Mouse (Mus musculus): ENCODE measurements at regions not wholly inside any gene's neighbourhood (a gene's known extent, or its start where the extent isn't known, plus 50 kb on each side); places are given as distances from the start of the nearest gene placed in this dataset.
"Not testable (repeated sequence)": the region's sequence is repeated elsewhere in the genome, so short reads cannot be mapped to it uniquely, and the experiment has no call there.

GRCm38 (mm10) chr10:30295871-30296270, 95.5 kb upstream of the Cenpw start:
- no CpG with 5 or more reads among the region's 7 CpGs for WGBS

GRCm38 (mm10) chr10:30281666-30282065, 81.3 kb upstream of the Cenpw start:
- no peak overlapping the region for H3K27ac ChIP-seq (replicated peaks; ENCODE audit: low read depth, low read length)
- H3K36me3 ChIP-seq (ENCODE audit: control insufficient read depth, insufficient read depth, low read length): no peaks in the 10 kb centered on the region
- no peak for ATAC-seq (ENCODE audit: insufficient number of reproducible peaks, low FRiP score, low TSS enrichment, low read depth)
- H3K9me3 ChIP-seq (ENCODE audit: control insufficient read depth, low read length): no peaks in the 10 kb centered on the region
- WGBS: 88% methylated on average over 2 of the region's 2 CpGs
- H3K9ac ChIP-seq (ENCODE audit: low read length): no peak overlapping the region
- peaks cover 8% of the 10 kb centered on the region for H3K4me1 ChIP-seq (ENCODE audit: control insufficient read depth, insufficient read depth, low read length)
- DNase-seq (ENCODE audit: low spot score): no peak
- H3K27me3 ChIP-seq (ENCODE audit: control insufficient read depth, insufficient read depth, low read length): no peaks in the 10 kb centered on the region
- H3K4me3 ChIP-seq (ENCODE audit: low read depth, low read length): no peak overlapping the region
- H3K4me2 ChIP-seq (ENCODE audit: low read depth, severe bottlenecking): no peak overlapping the region

More at GRCm38 (mm10) chr10:30295871-30296270, 95.5 kb upstream of the Cenpw start:
- not testable (repeated sequence) for H3K27ac ChIP-seq (replicated peaks; ENCODE audit: low read depth, low read length); H3K9me3 ChIP-seq (ENCODE audit: control insufficient read depth, low read length); DNase-seq (ENCODE audit: low spot score); H3K27me3 ChIP-seq (ENCODE audit: control insufficient read depth, insufficient read depth, low read length); H3K4me1 ChIP-seq (ENCODE audit: control insufficient read depth, insufficient read depth, low read length); ATAC-seq (ENCODE audit: insufficient number of reproducible peaks, low FRiP score, low TSS enrichment, low read depth); H3K4me3 ChIP-seq (ENCODE audit: low read depth, low read length); H3K36me3 ChIP-seq (ENCODE audit: control insufficient read depth, insufficient read depth, low read length); H3K4me2 ChIP-seq (ENCODE audit: low read depth, severe bottlenecking); H3K9ac ChIP-seq (ENCODE audit: low read length)

GRCm38 (mm10) chr10:30280451-30280850, 80.1 kb upstream of the Cenpw start:
- no peak overlapping the region for H3K4me2 ChIP-seq (ENCODE audit: low read depth, severe bottlenecking)
- WGBS: 63% methylated on average over 1 of the region's 1 CpGs
- no peak overlapping the region for H3K27ac ChIP-seq (replicated peaks; ENCODE audit: low read depth, low read length)
- no peak for DNase-seq (ENCODE audit: low spot score)
- H3K9ac ChIP-seq (ENCODE audit: low read length): no peak overlapping the region
- no peaks in the 10 kb centered on the region for H3K27me3 ChIP-seq (ENCODE audit: control insufficient read depth, insufficient read depth, low read length)
- H3K4me3 ChIP-seq (ENCODE audit: low read depth, low read length): no peak overlapping the region
- H3K9me3 ChIP-seq (ENCODE audit: control insufficient read depth, low read length): no peaks in the 10 kb centered on the region
- peak; percentile 54; the same call in 1 of the 2 replicates for ATAC-seq (ENCODE audit: insufficient number of reproducible peaks, low FRiP score, low TSS enrichment, low read depth)
- peaks cover 8% of the 10 kb centered on the region for H3K4me1 ChIP-seq (ENCODE audit: control insufficient read depth, insufficient read depth, low read length)
- H3K36me3 ChIP-seq (ENCODE audit: control insufficient read depth, insufficient read depth, low read length): no peaks in the 10 kb centered on the region

GRCm38 (mm10) chr10:30279978-30280377, 79.6 kb upstream of the Cenpw start:
- ATAC-seq (ENCODE audit: insufficient number of reproducible peaks, low FRiP score, low TSS enrichment, low read depth) (peak; percentile 77; the same call in 1 of the 2 replicates), DNase-seq (ENCODE audit: low spot score) (peak; percentile 43)
- peaks cover 8% of the 10 kb centered on the region for H3K4me1 ChIP-seq (ENCODE audit: control insufficient read depth, insufficient read depth, low read length)
- no peak overlapping the region for H3K4me2 ChIP-seq (ENCODE audit: low read depth, severe bottlenecking)
- H3K36me3 ChIP-seq (ENCODE audit: control insufficient read depth, insufficient read depth, low read length): no peaks in the 10 kb centered on the region
- no peaks in the 10 kb centered on the region for H3K9me3 ChIP-seq (ENCODE audit: control insufficient read depth, low read length)
- H3K9ac ChIP-seq (ENCODE audit: low read length): no peak overlapping the region
- H3K27me3 ChIP-seq (ENCODE audit: control insufficient read depth, insufficient read depth, low read length): no peaks in the 10 kb centered on the region
- no peak overlapping the region for H3K4me3 ChIP-seq (ENCODE audit: low read depth, low read length)
- 14% methylated on average over 3 of the region's 3 CpGs for WGBS
- H3K27ac ChIP-seq (replicated peaks; ENCODE audit: low read depth, low read length): no peak overlapping the region

- H3K27ac ChIP-seq (replicated peaks; ENCODE audit: low read depth, low read length): no peak overlapping the region
- ATAC-seq (ENCODE audit: insufficient number of reproducible peaks, low FRiP score, low TSS enrichment, low read depth): no peak
- peaks cover 8% of the 10 kb centered on the region for H3K4me1 ChIP-seq (ENCODE audit: control insufficient read depth, insufficient read depth, low read length)
- no peaks in the 10 kb centered on the region for H3K9me3 ChIP-seq (ENCODE audit: control insufficient read depth, low read length)
- no peak for DNase-seq (ENCODE audit: low spot score)
- H3K36me3 ChIP-seq (ENCODE audit: control insufficient read depth, insufficient read depth, low read length): no peaks in the 10 kb centered on the region
- H3K4me2 ChIP-seq (ENCODE audit: low read depth, severe bottlenecking): no peak overlapping the region
- no peaks in the 10 kb centered on the region for H3K27me3 ChIP-seq (ENCODE audit: control insufficient read depth, insufficient read depth, low read length)
- H3K4me3 ChIP-seq (ENCODE audit: low read depth, low read length): no peak overlapping the region
- H3K9ac ChIP-seq (ENCODE audit: low read length): no peak overlapping the region
Measured at GRCm38 (mm10) chr10:30278987-30279386, 78.6 kb upstream of the Cenpw start.

- H3K9ac ChIP-seq (ENCODE audit: low read length): no peak overlapping the region
- H3K27me3 ChIP-seq (ENCODE audit: control insufficient read depth, insufficient read depth, low read length): no peaks in the 10 kb centered on the region
- DNase-seq (ENCODE audit: low spot score) (no peak), ATAC-seq (ENCODE audit: insufficient number of reproducible peaks, low FRiP score, low TSS enrichment, low read depth) (no peak)
- H3K9me3 ChIP-seq (ENCODE audit: control insufficient read depth, low read length): no peaks in the 10 kb centered on the region
- H3K4me1 ChIP-seq (ENCODE audit: control insufficient read depth, insufficient read depth, low read length): no peaks in the 10 kb centered on the region
- H3K36me3 ChIP-seq (ENCODE audit: control insufficient read depth, insufficient read depth, low read length): no peaks in the 10 kb centered on the region
- no peak overlapping the region for H3K4me2 ChIP-seq (ENCODE audit: low read depth, severe bottlenecking)
- no peak overlapping the region for H3K27ac ChIP-seq (replicated peaks; ENCODE audit: low read depth, low read length)
- no peak overlapping the region for H3K4me3 ChIP-seq (ENCODE audit: low read depth, low read length)
- WGBS: 82% methylated on average over 4 of the region's 4 CpGs
Measured at GRCm38 (mm10) chr10:30265129-30265528, 64.8 kb upstream of the Cenpw start.

GRCm38 (mm10) chr10:30259716-30260115, 59.4 kb upstream of the Cenpw start:
- WGBS: 84% methylated on average over 3 of the region's 3 CpGs
- DNase-seq (ENCODE audit: low spot score): no peak
- no peak for ATAC-seq (ENCODE audit: insufficient number of reproducible peaks, low FRiP score, low TSS enrichment, low read depth)

GRCm38 (mm10) chr10:30257889-30258288, 57.5 kb upstream of the Cenpw start:
- H3K27ac ChIP-seq (replicated peaks; ENCODE audit: low read depth, low read length): no peak overlapping the region
- H3K4me3 ChIP-seq (ENCODE audit: low read depth, low read length): no peak overlapping the region
- no peak overlapping the region for H3K4me2 ChIP-seq (ENCODE audit: low read depth, severe bottlenecking)
- no peak overlapping the region for H3K9ac ChIP-seq (ENCODE audit: low read length)
- no peaks in the 10 kb centered on the region for H3K27me3 ChIP-seq (ENCODE audit: control insufficient read depth, insufficient read depth, low read length)
- WGBS: 79% methylated on average over 4 of the region's 4 CpGs
- no peaks in the 10 kb centered on the region for H3K9me3 ChIP-seq (ENCODE audit: control insufficient read depth, low read length)
- DNase-seq (ENCODE audit: low spot score) (no peak), ATAC-seq (ENCODE audit: insufficient number of reproducible peaks, low FRiP score, low TSS enrichment, low read depth) (no peak)
- no peaks in the 10 kb centered on the region for H3K36me3 ChIP-seq (ENCODE audit: control insufficient read depth, insufficient read depth, low read length)
- no peaks in the 10 kb centered on the region for H3K4me1 ChIP-seq (ENCODE audit: control insufficient read depth, insufficient read depth, low read length)

More at GRCm38 (mm10) chr10:30259716-30260115, 59.4 kb upstream of the Cenpw start:
- Histone ChIP-seq H3K27me3 (ENCODE audit: control insufficient read depth, insufficient read depth, low read length) (no peaks in the 10 kb centered on the region), H3K4me1 (ENCODE audit: control insufficient read depth, insufficient read depth, low read length) (no peaks in the 10 kb centered on the region), H3K36me3 (ENCODE audit: control insufficient read depth, insufficient read depth, low read length) (no peaks in the 10 kb centered on the region), H3K4me2 (ENCODE audit: low read depth, severe bottlenecking) (no peak overlapping the region), H3K9ac (ENCODE audit: low read length) (no peak overlapping the region), H3K4me3 (ENCODE audit: low read depth, low read length) (no peak overlapping the region), H3K27ac (replicated peaks; ENCODE audit: low read depth, low read length) (no peak overlapping the region), H3K9me3 (ENCODE audit: control insufficient read depth, low read length) (no peaks in the 10 kb centered on the region)

Data from limb, embryonic 11.5 days (tissue).